Mouse (Mus musculus): ENCODE data around the gene Pdgfd. TPM values are rescaled to one million over a fixed set of nuclear protein-coding genes. Genes with fewer than 3 reads are reported as not detected.

Gene Pdgfd
- total RNA-seq, 2 experiments from 2014 or later, result 3.0 to 4.6 TPM

DNA sequence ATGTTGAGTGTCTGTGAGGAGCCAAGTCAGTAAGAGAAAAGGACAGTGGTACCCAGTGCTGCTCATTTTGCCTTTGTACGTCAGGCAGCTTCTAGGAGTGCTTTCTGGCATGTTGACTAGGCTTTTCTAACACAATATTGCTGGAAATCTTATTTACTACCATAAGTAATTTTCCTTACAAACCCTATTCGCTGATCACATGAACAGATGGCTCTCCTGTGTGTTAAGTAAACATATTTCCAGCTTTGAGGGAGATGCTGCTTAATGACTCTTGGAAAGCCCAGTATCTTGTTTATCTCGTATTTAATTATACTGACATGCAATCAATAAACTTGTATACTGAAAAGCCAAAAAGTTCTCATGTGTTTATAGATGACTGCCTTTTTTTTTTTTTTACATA is 133.7 kb downstream of the Pdgfd start:
- no peak for ATAC-seq (replicated peaks; ENCODE audit: low FRiP score, poor library complexity, severe bottlenecking)

DNA sequence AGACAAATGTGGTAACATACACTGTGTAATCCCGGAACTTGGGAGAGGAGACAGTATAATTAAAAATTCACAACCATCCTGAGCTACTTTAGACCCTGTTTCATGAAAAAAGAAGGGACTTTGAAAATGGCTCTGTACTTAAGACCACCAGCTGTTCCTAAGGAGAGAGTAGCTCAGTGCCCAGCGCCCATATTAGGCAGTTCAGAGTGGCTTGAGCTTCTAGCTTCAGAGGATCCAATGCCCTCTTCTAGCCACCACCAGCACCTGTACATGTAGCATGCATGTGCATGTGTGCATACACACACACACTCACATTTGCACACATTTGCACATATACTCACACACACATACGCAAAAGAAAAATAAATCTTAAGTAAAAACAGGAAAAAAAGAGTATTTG is 136.2 kb downstream of the Pdgfd start:
- no peak for ATAC-seq (replicated peaks; ENCODE audit: low FRiP score, poor library complexity, severe bottlenecking)

- peak; percentile 63; the same call in 1 of the 2 replicates for ATAC-seq (replicated peaks; ENCODE audit: low FRiP score, poor library complexity, severe bottlenecking)
Measured at GRCm38 (mm10) chr9:6305847-6306246, 137.5 kb downstream of the Pdgfd start.

- ATAC-seq (replicated peaks; ENCODE audit: low FRiP score, poor library complexity, severe bottlenecking), result no peak
Measured at GRCm38 (mm10) chr9:6317114-6317513, 148.7 kb downstream of the Pdgfd start.

DNA sequence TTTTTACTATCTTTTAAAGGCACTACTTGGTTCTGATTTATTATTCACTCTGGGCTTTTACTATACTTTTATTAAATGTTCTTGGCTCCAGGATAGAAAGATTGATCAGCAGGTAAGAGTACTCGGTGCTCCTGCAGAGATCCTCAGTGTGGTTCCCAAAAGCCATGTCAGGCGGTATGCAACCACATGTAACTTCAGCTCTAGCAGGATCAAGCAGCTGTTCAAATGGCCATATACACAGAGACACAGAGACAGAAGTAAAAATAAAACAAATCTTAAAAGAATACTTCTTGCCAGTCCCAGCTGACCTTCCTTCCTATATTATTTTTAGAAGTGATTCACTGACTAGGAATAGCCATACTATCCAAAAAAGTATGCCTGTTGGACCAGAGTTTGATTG is 157.0 kb downstream of the Pdgfd start:
- no peak for ATAC-seq (replicated peaks; ENCODE audit: low FRiP score, poor library complexity, severe bottlenecking)

GRCm38 (mm10) chr9:6333499-6333898 is 165.1 kb downstream of the Pdgfd start:
- no peak for ATAC-seq (replicated peaks; ENCODE audit: low FRiP score, poor library complexity, severe bottlenecking)

GRCm38 (mm10) chr9:6336236-6336635 is 167.9 kb downstream of the Pdgfd start:
- ATAC-seq (replicated peaks; ENCODE audit: low FRiP score, poor library complexity, severe bottlenecking), result no peak

DNA sequence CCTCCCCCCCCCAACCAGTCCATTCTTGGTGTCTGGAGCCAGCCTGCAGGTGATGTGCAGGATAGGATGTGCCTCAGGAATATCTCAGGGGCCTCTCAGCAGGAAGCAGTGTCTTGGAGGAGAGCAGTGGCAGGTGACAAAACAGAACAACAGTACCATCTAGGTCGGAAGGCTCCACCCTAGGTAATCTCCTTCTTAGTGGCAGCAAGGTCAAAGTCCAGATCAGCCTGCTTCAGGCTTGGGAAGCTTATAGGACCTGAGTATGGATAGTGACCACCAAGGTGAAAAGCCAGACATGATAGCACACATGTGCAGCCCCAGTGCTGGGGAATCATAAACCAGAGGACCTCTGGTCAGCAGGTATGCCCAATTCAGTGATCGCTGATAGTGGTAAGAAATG is 169.5 kb downstream of the Pdgfd start:
- no peak for ATAC-seq (replicated peaks; ENCODE audit: low FRiP score, poor library complexity, severe bottlenecking)

- no peak for ATAC-seq (replicated peaks; ENCODE audit: low FRiP score, poor library complexity, severe bottlenecking)
Measured at GRCm38 (mm10) chr9:6338344-6338743, 170.0 kb downstream of the Pdgfd start.

DNA sequence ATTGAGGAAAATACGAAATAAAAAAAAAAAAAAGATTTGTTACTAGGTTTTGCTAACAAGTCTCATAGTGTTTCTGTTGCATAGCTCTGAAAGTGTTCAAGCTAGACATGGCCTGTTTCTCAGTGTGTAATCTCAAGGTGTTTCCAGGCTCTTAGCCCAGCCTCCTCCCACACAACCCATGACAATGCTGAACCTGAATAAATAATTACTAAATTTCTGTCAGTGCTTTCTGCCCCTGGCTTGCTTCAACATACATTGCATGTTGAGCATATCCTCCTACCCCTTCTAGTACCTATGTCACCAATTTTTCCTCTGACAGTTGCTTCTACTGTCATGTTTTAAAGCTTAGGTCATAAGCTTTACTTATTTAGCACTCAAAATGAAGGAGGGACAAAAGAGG is 171.0 kb downstream of the Pdgfd start:
- no peak for ATAC-seq (replicated peaks; ENCODE audit: low FRiP score, poor library complexity, severe bottlenecking)

DNA sequence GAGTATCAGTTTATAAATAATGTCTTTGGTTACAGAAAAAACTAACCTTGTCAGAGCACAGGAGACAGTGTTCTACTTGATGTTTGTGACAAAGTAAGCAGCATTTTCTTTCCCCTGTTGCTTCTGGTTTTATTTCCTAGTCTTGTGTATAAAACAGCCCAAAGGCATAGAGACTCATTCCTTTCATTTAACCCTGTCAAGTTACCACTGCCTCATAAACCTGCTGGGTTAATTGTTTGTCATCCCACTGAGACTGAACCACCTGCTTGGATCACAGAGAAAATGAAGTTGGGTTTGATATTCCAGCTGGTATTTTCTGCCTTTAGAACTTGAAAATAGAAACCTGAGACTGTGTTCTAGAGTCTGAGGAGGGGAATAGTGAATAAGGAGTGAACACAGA is 172.4 kb downstream of the Pdgfd start:
- ATAC-seq (replicated peaks; ENCODE audit: low FRiP score, poor library complexity, severe bottlenecking), result no peak

DNA sequence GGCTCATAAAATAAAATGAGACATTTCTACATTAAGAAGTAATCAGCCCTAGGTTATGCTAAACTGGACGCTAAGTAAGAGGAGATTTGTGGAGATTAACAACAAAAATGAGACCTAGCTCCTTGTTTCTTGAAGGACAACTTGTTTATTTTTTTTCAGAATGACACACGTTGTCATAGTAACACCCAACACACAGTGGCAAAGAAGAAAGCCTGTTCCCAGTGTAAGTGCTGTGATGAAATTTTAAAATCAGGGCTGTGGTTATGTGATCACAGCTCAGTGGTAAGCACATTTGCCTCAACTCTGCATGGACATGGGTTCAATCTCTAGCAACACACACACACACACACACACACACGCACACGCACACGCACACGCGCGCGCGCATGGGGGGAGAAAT is 174.5 kb downstream of the Pdgfd start:
- ATAC-seq (replicated peaks; ENCODE audit: low FRiP score, poor library complexity, severe bottlenecking), result no peak

GRCm38 (mm10) chr9:6344514-6344913 is 176.1 kb downstream of the Pdgfd start:
- no peak for ATAC-seq (replicated peaks; ENCODE audit: low FRiP score, poor library complexity, severe bottlenecking)

DNA sequence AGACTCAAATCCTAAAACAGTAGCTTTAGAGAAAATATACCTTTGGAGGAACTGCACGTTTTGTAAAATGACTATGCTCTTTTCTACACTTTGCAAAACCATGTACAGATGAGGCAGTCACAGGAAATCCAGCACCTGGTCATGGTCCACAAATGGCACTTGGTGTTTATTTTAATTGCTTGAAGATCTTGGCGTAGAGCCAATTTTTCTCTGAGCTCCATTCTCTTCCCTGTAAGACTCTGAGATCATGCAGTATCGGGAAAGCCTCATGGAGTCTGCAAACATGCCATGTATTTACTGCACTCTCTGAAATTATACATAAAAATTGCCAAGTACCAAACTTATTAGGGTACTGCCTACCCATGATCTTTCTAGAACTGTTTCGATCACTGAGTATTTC is 176.5 kb downstream of the Pdgfd start:
- no peak for ATAC-seq (replicated peaks; ENCODE audit: low FRiP score, poor library complexity, severe bottlenecking)

DNA sequence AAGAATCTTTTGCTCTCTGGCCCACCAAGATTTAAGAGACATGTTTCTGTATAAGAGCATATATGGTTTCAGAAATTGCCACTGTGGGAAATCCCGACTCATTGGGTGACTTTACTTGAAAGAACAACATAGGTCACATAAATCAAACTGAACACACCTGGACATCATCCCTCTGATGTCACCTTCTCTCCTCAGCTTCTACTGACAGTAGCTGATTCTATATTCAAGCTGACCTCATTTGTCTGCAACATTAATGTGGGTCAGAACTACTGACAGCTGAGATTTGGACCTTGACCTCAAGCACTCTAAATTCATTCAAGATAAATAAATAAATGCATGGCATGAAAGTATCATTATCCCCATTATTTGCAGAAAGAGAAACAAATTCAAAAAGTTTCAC is 177.0 kb downstream of the Pdgfd start:
- no peak for ATAC-seq (replicated peaks; ENCODE audit: low FRiP score, poor library complexity, severe bottlenecking)

DNA sequence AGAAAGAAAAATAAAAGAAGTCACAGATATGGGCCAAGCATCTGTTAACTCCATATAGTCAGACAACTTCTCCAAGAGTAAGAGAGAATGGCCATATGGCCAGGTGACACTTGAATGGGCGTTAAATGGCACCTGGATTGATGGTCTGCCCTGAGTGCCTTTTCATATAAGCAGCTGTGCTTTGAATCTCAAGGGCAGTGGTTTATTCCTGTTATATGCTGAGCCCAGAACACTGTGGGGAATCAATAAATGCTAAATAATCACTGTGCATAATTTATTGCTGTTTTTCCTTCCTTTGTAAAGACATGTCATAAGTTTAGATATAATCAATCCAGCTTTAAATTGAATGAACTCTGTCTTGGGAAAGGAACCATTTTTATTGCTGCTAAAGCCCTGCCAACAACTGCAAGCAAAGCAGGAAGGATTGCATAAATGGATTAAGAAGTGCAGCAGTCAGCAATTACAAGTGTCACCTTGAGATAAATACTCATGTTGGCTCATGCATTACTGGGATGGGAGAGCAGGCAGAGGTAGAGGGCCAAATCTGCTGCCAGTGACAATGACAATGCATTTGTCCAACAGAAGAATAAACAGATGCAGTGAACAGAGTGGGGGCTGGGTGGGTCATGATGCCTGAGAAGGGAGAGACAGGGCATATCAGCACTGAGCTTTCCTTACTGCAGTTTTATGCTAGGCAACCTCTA is 185.0 kb downstream of the Pdgfd start:
- ATAC-seq (replicated peaks; ENCODE audit: low FRiP score, poor library complexity, severe bottlenecking), result no peak

DNA sequence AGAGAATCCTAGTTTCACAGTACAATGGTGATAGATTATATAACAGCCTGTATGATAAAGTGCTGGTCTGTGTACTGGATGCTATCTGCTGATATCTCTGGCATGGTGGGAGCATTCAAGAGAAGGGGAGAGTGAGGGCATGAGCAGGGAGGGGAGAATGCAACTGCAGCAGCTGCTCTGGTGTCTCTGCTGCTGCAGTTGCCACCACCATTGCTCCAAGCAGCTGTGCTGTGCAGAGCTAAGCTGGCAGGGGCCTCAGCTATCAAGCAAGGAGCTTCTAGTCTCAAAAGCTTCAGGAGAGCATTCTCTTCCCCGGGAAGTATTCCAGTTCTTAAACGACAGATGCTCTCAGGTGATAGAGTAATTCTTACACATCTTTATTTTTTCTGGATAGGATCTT is 192.4 kb downstream of the Pdgfd start:
- ATAC-seq (replicated peaks; ENCODE audit: low FRiP score, poor library complexity, severe bottlenecking), result no peak

DNA sequence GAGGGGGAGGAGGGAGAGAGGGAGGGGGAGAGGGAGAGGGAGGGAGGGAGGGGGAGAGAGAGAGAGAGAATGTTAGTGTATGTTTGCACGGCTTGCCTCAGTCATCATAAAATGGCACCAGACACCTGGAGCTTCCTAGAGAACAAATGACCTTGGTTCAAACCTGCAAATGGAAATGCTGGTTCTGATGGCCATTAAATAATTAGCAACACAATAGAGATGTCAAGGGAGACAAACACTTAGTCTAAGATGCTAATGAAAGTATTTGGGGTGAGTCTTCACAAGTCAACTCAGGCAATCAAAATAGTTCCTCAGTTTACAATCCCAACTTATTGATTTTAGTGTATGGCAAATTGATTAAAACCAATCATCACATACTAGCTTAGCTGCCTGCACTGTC is 198.2 kb downstream of the Pdgfd start:
- no peak for ATAC-seq (replicated peaks; ENCODE audit: low FRiP score, poor library complexity, severe bottlenecking)

- no peak for ATAC-seq (replicated peaks; ENCODE audit: low FRiP score, poor library complexity, severe bottlenecking)
Measured at GRCm38 (mm10) chr9:6401764-6402163, 233.4 kb downstream of the Pdgfd start.

DNA sequence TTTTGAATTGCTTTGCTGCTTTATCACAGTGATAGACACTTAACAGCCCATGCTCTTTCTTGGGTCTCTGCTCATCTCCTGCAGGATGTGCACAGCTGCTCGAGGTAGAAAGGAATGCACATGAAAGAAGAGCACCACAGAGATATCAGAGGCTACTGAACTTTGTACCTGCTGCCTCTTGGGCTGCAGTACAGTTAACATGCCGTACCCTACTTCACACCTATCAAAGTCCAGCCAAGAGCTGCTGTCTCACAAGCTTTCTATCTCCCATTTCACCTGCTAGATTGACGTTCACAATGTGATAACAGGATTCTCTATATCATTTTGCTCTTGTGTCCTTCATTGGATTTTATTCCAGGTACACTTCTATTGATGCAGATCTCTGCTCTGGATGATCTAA is 238.2 kb downstream of the Pdgfd start:
- ATAC-seq (replicated peaks; ENCODE audit: low FRiP score, poor library complexity, severe bottlenecking), result no peak

DNA sequence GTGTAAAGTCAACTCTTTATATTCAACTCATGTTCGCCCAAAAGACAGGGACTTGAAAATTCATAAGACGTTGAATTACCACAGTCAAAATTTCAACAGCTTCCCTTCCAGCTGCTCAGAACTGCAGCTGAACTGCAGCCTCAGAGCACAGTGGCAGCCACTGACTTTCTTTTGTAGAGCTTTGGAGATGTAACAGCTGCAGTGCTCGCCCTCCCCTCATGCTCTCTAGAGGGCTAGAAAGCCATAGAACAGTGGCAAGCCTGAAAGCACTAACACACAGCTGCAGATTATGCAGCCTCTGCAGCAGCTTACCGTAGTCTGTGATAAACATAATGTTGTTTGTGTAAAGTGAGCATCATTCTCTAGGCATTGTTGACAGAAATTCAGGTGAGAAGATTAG is 239.6 kb downstream of the Pdgfd start:
- no peak for ATAC-seq (replicated peaks; ENCODE audit: low FRiP score, poor library complexity, severe bottlenecking)

- ATAC-seq (replicated peaks; ENCODE audit: low FRiP score, poor library complexity, severe bottlenecking), result no peak
Measured at GRCm38 (mm10) chr9:6424606-6425005, 256.2 kb downstream of the Pdgfd start.
